Mouse (Mus musculus) adipocyte (in vitro differentiated cells): ENCODE measurements around the gene Ptgir.

Experiments used
- DNase-seq: peaks from one replicate; pipeline ENCODE4 v3.0.0-alpha.2; 2016; ENCODE audit warnings: low spot score

Ptgir gene

GRCm38 (mm10) chr7:16891641-16892351 lies 14.5 kb upstream of the Ptgir start, which contains the start of gene Gng8:
Gene Gng8 (plus strand): TSS chr7:16891786.
- DNase-seq = peak; percentile 83

- no peak for DNase-seq
These were observed 13.9 kb upstream of the Ptgir start for GRCm38 (mm10) chr7:16892352-16892730.

- DNase-seq = no peak
These were observed 12.7 kb upstream of the Ptgir start for GRCm38 (mm10) chr7:16893612-16894011.

- no peak for DNase-seq
These were observed 12.0 kb upstream of the Ptgir start for GRCm38 (mm10) chr7:16894279-16894678.

- DNase-seq = no peak
These were observed 11.3 kb upstream of the Ptgir start for GRCm38 (mm10) chr7:16895000-16895399.

GRCm38 (mm10) chr7:16895511-16895910 lies 10.8 kb upstream of the Ptgir start:
- DNase-seq = no peak

- DNase-seq = no peak
These were observed 5.8 kb upstream of the Ptgir start for GRCm38 (mm10) chr7:16900526-16900925.

- no peak for DNase-seq
These were observed 2.8 kb upstream of the Ptgir start for GRCm38 (mm10) chr7:16903439-16903955.

GRCm38 (mm10) chr7:16904120-16904675 lies 2.1 kb upstream of the Ptgir start:
- no peak for DNase-seq

GRCm38 (mm10) chr7:16905491-16906021 lies 734 bp upstream of the Ptgir start:
- DNase-seq = peak; percentile 61

GRCm38 (mm10) chr7:16906889-16907559 lies 734 bp downstream of the Ptgir start:
- no peak for DNase-seq

GRCm38 (mm10) chr7:16907842-16908241 lies 1.6 kb downstream of the Ptgir start:
- no peak for DNase-seq

- no peak for DNase-seq
These were observed 2.1 kb downstream of the Ptgir start for GRCm38 (mm10) chr7:16908367-16908766.

GRCm38 (mm10) chr7:16908859-16909258 lies 2.6 kb downstream of the Ptgir start:
- no peak for DNase-seq

- no peak for DNase-seq
These were observed 3.6 kb downstream of the Ptgir start for GRCm38 (mm10) chr7:16909909-16910308.

- no peak for DNase-seq
These were observed 5.6 kb downstream of the Ptgir start for GRCm38 (mm10) chr7:16911904-16912303.

- DNase-seq = peak; percentile 63
These were observed 6.1 kb downstream of the Ptgir start for GRCm38 (mm10) chr7:16912360-16912759.

GRCm38 (mm10) chr7:16913806-16914452 lies 7.6 kb downstream of the Ptgir start:
- peak; percentile 73 for DNase-seq

- DNase-seq = no peak
These were observed 8.4 kb downstream of the Ptgir start for GRCm38 (mm10) chr7:16914453-16915343.

- no peak for DNase-seq
These were observed 9.4 kb downstream of the Ptgir start for GRCm38 (mm10) chr7:16915461-16916340.
